Mouse (Mus musculus) limb, embryonic 10.5 days (tissue): ENCODE data around the gene Nr4a3. TPM values are rescaled to one million over a fixed set of nuclear protein-coding genes. Genes with fewer than 3 reads are reported as not detected.

Experiments
- polyA plus RNA-seq: library from polyadenylated mRNA; unstranded; fragments of >200 nt; fragmentation: Nextera tagmentation; extraction: Ambion mirVana; gene quantifications from 2 replicates; pipeline ENCODE4 v1.2.1, GENCODE M21; 2016

Nr4a3 gene
- polyA plus RNA-seq, 1 experiment from 2014 or later = 0.13 TPM

Other genes with a start within 250 kb of the Nr4a3 start
- 18.9 and 25.6 TPM in 2 replicates for gene Stx17, start 79.8 kb downstream of the Nr4a3 start, polyA plus RNA-seq
- 56.8 and 58.7 TPM in 2 replicates for gene Erp44, start 234.4 kb downstream of the Nr4a3 start, polyA plus RNA-seq
- 8.4 and 12.1 TPM in 2 replicates for gene Invs, start 234.6 kb downstream of the Nr4a3 start, polyA plus RNA-seq